Mouse (Mus musculus): ENCODE data around the gene Qprt. TPM values are rescaled to one million over a fixed set of nuclear protein-coding genes. Genes with fewer than 3 reads are reported as not detected.

The Qprt gene
- polyA plus RNA-seq, 2 experiments: 4.3 to 6.0 TPM

- Histone ChIP-seq H3K27me3 (ENCODE audit: control insufficient read depth, insufficient read depth, low read length) (no peaks in the 10 kb centered on the region), H3K9me3 (ENCODE audit: control insufficient read depth, low read length) (no peaks in the 10 kb centered on the region), H3K4me1 (ENCODE audit: control insufficient read depth, insufficient read depth, low read length) (no peaks in the 10 kb centered on the region), H3K9ac (ENCODE audit: low read depth, low read length, severe bottlenecking) (no peak overlapping the region), H3K36me3 (ENCODE audit: control insufficient read depth, insufficient read depth, low read length) (no peaks in the 10 kb centered on the region), H3K4me2 (replicated peaks; ENCODE audit: low read depth, low read length, severe bottlenecking) (no peak overlapping the region), H3K4me3 (replicated peaks; ENCODE audit: low read length) (no peak overlapping the region), H3K27ac (replicated peaks; ENCODE audit: low read depth, low read length) (no peak overlapping the region)
- DNase-seq (ENCODE audit: low spot score): no peak
- 53% methylated on average over 9 of the region's 9 CpGs for WGBS
- ATAC-seq (ENCODE audit: low FRiP score, low read depth): no peak
- no peak for TF ChIP-seq POLR2A (IDR thresholded peaks at IDR 0.05; ENCODE audit: borderline replicate concordance, extremely low read depth, insufficient read depth, insufficient read length)
These were observed 23.6 kb upstream of the Qprt start for GRCm38 (mm10) chr7:127145387-127146266.

- DNase-seq (ENCODE audit: low spot score) (no peak), ATAC-seq (ENCODE audit: low FRiP score, low read depth) (no peak)
- no peak for TF ChIP-seq POLR2A (IDR thresholded peaks at IDR 0.05; ENCODE audit: borderline replicate concordance, extremely low read depth, insufficient read depth, insufficient read length)
- H3K9me3 ChIP-seq (ENCODE audit: control insufficient read depth, low read length): no peaks in the 10 kb centered on the region
- no peaks in the 10 kb centered on the region for H3K27me3 ChIP-seq (ENCODE audit: control insufficient read depth, insufficient read depth, low read length)
- 89% methylated on average over 7 of the region's 7 CpGs for WGBS
- H3K4me2 ChIP-seq (replicated peaks; ENCODE audit: low read depth, low read length, severe bottlenecking): no peak overlapping the region
- no peak overlapping the region for H3K9ac ChIP-seq (ENCODE audit: low read depth, low read length, severe bottlenecking)
- H3K4me3 ChIP-seq (replicated peaks; ENCODE audit: low read length): no peak overlapping the region
- H3K27ac ChIP-seq (replicated peaks; ENCODE audit: low read depth, low read length): no peak overlapping the region
- no peaks in the 10 kb centered on the region for H3K4me1 ChIP-seq (ENCODE audit: control insufficient read depth, insufficient read depth, low read length)
- H3K36me3 ChIP-seq (ENCODE audit: control insufficient read depth, insufficient read depth, low read length): no peaks in the 10 kb centered on the region
These were observed 22.4 kb upstream of the Qprt start for GRCm38 (mm10) chr7:127144412-127144811.

- H3K27ac ChIP-seq (replicated peaks; ENCODE audit: low read depth, low read length): no peak overlapping the region
- no peak overlapping the region for H3K9ac ChIP-seq (ENCODE audit: low read depth, low read length, severe bottlenecking)
- H3K4me2 ChIP-seq (replicated peaks; ENCODE audit: low read depth, low read length, severe bottlenecking): no peak overlapping the region
- ATAC-seq (ENCODE audit: low FRiP score, low read depth) (no peak), DNase-seq (ENCODE audit: low spot score) (no peak)
- 88% methylated on average over 4 of the region's 4 CpGs for WGBS
- no peak for TF ChIP-seq POLR2A (IDR thresholded peaks at IDR 0.05; ENCODE audit: borderline replicate concordance, extremely low read depth, insufficient read depth, insufficient read length)
- H3K36me3 ChIP-seq (ENCODE audit: control insufficient read depth, insufficient read depth, low read length): no peaks in the 10 kb centered on the region
- H3K27me3 ChIP-seq (ENCODE audit: control insufficient read depth, insufficient read depth, low read length): no peaks in the 10 kb centered on the region
- H3K4me1 ChIP-seq (ENCODE audit: control insufficient read depth, insufficient read depth, low read length): no peaks in the 10 kb centered on the region
- H3K9me3 ChIP-seq (ENCODE audit: control insufficient read depth, low read length): no peaks in the 10 kb centered on the region
- no peak overlapping the region for H3K4me3 ChIP-seq (replicated peaks; ENCODE audit: low read length)
These were observed 20.6 kb upstream of the Qprt start for GRCm38 (mm10) chr7:127142666-127143065.

- ATAC-seq (ENCODE audit: low FRiP score, low read depth) (no peak), DNase-seq (ENCODE audit: low spot score) (no peak)
- Histone ChIP-seq H3K27ac (replicated peaks; ENCODE audit: low read depth, low read length) (no peak overlapping the region), H3K9me3 (ENCODE audit: control insufficient read depth, low read length) (no peaks in the 10 kb centered on the region), H3K4me2 (replicated peaks; ENCODE audit: low read depth, low read length, severe bottlenecking) (no peak overlapping the region), H3K4me3 (replicated peaks; ENCODE audit: low read length) (no peak overlapping the region), H3K27me3 (ENCODE audit: control insufficient read depth, insufficient read depth, low read length) (no peaks in the 10 kb centered on the region), H3K9ac (ENCODE audit: low read depth, low read length, severe bottlenecking) (no peak overlapping the region), H3K4me1 (ENCODE audit: control insufficient read depth, insufficient read depth, low read length) (no peaks in the 10 kb centered on the region), H3K36me3 (ENCODE audit: control insufficient read depth, insufficient read depth, low read length) (no peaks in the 10 kb centered on the region)
- WGBS: 44% methylated on average over 2 of the region's 2 CpGs
- no peak for TF ChIP-seq POLR2A (IDR thresholded peaks at IDR 0.05; ENCODE audit: borderline replicate concordance, extremely low read depth, insufficient read depth, insufficient read length)
These were observed 20.2 kb upstream of the Qprt start for GRCm38 (mm10) chr7:127142214-127142613.

GRCm38 (mm10) chr7:127140623-127141404 lies 18.8 kb upstream of the Qprt start:
- no peaks in the 10 kb centered on the region for H3K4me1 ChIP-seq (ENCODE audit: control insufficient read depth, insufficient read depth, low read length)
- H3K9ac ChIP-seq (ENCODE audit: low read depth, low read length, severe bottlenecking): no peak overlapping the region
- no peaks in the 10 kb centered on the region for H3K9me3 ChIP-seq (ENCODE audit: control insufficient read depth, low read length)
- no peak overlapping the region for H3K4me2 ChIP-seq (replicated peaks; ENCODE audit: low read depth, low read length, severe bottlenecking)
- TF ChIP-seq POLR2A (IDR thresholded peaks at IDR 0.05; ENCODE audit: borderline replicate concordance, extremely low read depth, insufficient read depth, insufficient read length): no peak
- no peak overlapping the region for H3K4me3 ChIP-seq (replicated peaks; ENCODE audit: low read length)
- WGBS: 62% methylated on average over 7 of the region's 7 CpGs
- H3K27me3 ChIP-seq (ENCODE audit: control insufficient read depth, insufficient read depth, low read length): no peaks in the 10 kb centered on the region
- H3K36me3 ChIP-seq (ENCODE audit: control insufficient read depth, insufficient read depth, low read length): no peaks in the 10 kb centered on the region
- H3K27ac ChIP-seq (replicated peaks; ENCODE audit: low read depth, low read length): no peak overlapping the region
- ATAC-seq (ENCODE audit: low FRiP score, low read depth) (no peak), DNase-seq (ENCODE audit: low spot score) (no peak)

All from limb, embryonic 14.5 days (tissue).